Mouse (Mus musculus): ENCODE data around the gene Slc22a1. TPM values are rescaled to one million over a fixed set of nuclear protein-coding genes. Genes with fewer than 3 reads are reported as not detected.

The Slc22a1 gene
- polyA plus RNA-seq (2015; fragmentation: Nextera tagmentation; extraction: Ambion mirVana): 0.61 and 0.80 TPM in 2 replicates

GRCm38 (mm10) chr17:12675646-12676045 lies at the start of gene Slc22a1:
Gene Slc22a1, minus strand, starts transcription at chr17:12675829.

Other genes starting within 250 kb of the Slc22a1 start
- 0.16 and 0.62 TPM in 2 replicates for gene Slc22a3, start 168.1 kb downstream of the Slc22a1 start, polyA plus RNA-seq (2015; fragmentation: Nextera tagmentation; extraction: Ambion mirVana)
- gene Slc22a2, start 91.7 kb downstream of the Slc22a1 start, polyA plus RNA-seq (2015; fragmentation: Nextera tagmentation; extraction: Ambion mirVana): 0.13 and 0.23 TPM in 2 replicates
- 10.7 and 13.6 TPM in 2 replicates for gene Igf2r, start 93.8 kb upstream of the Slc22a1 start, polyA plus RNA-seq (2015; fragmentation: Nextera tagmentation; extraction: Ambion mirVana)
- gene Mas1, start 192.3 kb upstream of the Slc22a1 start, polyA plus RNA-seq (2015; fragmentation: Nextera tagmentation; extraction: Ambion mirVana): 0.38 and 0.39 TPM in 2 replicates
- 0.08 TPM in 1 of 2 replicates, not detected in the other for gene Mrgprh, start 200.2 kb upstream of the Slc22a1 start, polyA plus RNA-seq (2015; fragmentation: Nextera tagmentation; extraction: Ambion mirVana)
- 0.94 and 1.3 TPM in 2 replicates for gene Pnldc1, start 234.4 kb upstream of the Slc22a1 start, polyA plus RNA-seq (2015; fragmentation: Nextera tagmentation; extraction: Ambion mirVana)
- gene Tcp1, start 239.9 kb upstream of the Slc22a1 start, polyA plus RNA-seq (2015; fragmentation: Nextera tagmentation; extraction: Ambion mirVana): 206 and 254 TPM in 2 replicates
- 117 and 133 TPM in 2 replicates for gene Mrpl18, start 240.5 kb upstream of the Slc22a1 start, polyA plus RNA-seq (2015; fragmentation: Nextera tagmentation; extraction: Ambion mirVana)